Mouse (Mus musculus): ENCODE measurements at regions not wholly inside any gene's neighbourhood (a gene's known extent, or its start where the extent isn't known, plus 50 kb on each side); places are given as distances from the start of the nearest gene placed in this dataset.

DNA sequence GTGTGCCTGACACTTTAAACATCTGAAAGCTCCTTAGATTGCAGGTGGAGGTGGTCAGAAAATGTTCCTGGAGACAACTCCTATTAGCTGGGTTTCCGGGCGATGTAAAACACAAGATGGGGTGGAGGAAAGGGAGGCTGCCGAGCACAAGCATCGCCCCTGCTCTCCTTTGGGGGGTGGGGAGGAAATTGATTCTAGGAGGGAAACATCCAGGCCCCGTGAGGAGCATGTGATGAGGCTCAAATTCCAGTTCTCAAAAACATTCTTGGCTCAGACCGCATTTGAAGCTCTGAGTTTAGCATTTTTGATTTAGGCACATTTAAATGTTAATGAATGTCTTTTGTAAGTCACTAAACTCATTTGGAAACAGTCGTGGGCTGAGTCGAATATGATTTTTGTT is 105.5 kb downstream of the Rpl14 start:
- DNase-seq (ENCODE audit: low spot score in 2 of 2), result no peak

DNA sequence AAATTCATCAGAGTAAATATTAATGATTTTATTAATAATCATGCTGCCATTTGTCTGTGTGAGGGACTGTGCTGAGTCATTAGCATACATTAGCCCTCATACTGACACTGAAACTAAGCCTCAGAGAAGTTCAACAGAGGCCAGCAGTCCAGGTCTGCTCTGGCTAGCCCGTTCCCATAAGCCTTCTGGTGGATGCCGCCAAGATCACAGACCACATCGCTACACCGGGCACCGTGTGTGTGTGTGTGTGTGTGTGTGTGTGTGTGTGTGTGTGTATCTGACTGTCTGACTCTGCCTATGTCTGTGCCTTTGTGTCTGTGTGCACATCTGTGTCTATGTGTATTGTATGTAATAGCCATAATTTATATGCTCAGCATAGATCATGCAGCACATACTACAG is 106.0 kb downstream of the Rpl14 start:
- no peak for DNase-seq (ENCODE audit: low spot score in 2 of 2)

DNA sequence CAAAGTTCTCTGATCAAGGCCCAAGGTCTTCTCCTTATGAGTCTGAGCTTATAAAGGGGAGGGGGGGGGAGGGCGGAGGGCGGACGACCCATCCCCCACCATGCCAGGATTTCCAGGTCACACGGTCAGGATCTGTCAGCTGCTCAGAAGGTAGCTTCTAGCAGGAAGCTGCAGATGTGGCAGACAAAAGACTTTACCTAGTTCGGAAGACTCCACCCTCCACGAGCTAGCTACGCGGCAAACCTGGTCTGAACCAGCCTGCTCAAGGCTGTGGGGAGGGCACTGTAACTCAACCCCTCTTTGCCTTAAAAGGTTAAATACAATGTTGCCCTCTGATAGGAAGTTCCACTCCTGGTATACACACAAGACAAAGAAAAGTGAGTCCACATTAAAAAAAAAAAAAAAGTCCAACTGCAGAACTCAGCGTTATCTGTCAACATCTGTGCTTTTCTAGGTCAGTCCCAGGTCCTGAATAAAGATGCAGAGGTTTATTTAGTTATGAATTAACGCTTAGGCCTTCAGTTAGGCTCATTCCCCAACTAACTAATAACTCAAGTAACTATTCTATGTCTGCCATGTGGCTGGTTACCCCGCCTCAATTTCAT is 108.7 kb downstream of the Rpl14 start:
- no peak for DNase-seq (ENCODE audit: low spot score in 2 of 2)

- DNase-seq (ENCODE audit: low spot score in 2 of 2), result no peak
Observed at GRCm38 (mm10) chr9:120681404-120681803, 110.2 kb downstream of the Rpl14 start.

DNA sequence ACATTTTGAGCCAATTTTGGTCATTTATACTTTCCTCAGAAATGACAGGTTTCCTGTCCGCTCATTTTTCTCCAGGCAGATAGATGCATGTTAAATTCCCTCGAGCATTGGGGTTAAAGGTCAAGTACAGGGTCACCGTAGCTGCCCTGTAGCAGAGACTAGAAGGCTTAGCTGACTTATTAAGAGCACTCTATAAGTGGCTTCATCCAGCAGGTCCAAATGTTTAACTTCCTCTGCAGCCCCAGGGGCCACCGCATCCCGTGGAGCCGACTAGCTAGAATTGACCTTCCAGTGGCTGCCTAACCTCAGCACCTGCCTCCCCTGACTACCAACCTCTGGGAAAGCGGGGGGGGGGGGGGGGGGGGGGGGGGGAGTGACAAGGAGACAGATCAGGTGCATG is 114.7 kb downstream of the Rpl14 start:
- no peak for DNase-seq (ENCODE audit: low spot score in 2 of 2)

- DNase-seq (ENCODE audit: low spot score in 2 of 2), result no peak
Observed at GRCm38 (mm10) chr9:120689025-120689424, 117.8 kb downstream of the Rpl14 start.

GRCm38 (mm10) chr9:120690510-120690909 is 119.3 kb downstream of the Rpl14 start:
- DNase-seq (ENCODE audit: low spot score in 2 of 2), result no peak

GRCm38 (mm10) chr9:120690961-120691941 is 120.0 kb downstream of the Rpl14 start:
- peak; percentile 12 to 68 for DNase-seq (ENCODE audit: low spot score in 2 of 2)

GRCm38 (mm10) chr9:120691971-120692401 is 120.7 kb downstream of the Rpl14 start:
- no peak for DNase-seq (ENCODE audit: low spot score in 2 of 2)

- no peak for DNase-seq (ENCODE audit: low spot score in 2 of 2)
Observed at GRCm38 (mm10) chr9:120694457-120694856, 123.2 kb downstream of the Rpl14 start.

DNA sequence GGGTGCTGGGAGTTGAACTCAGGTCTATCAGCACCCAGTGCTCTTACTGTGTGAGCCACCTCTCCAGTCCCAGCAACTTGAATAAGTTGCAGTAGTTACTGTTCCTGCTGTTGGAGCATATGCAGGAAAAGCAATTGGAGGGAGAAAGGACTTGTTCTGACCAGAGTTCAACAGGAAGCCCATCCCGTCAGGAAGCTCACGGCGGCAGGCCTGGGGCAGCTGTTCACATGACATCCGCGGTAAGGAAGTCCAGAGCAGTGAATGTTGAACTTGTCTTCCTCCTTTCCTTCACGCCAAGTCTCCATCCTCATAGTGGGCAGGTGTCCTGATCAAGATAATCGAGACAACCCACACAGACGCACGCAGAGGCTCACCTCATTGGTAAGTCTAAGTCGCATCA is 124.7 kb downstream of the Rpl14 start:
- DNase-seq (ENCODE audit: low spot score in 2 of 2), result no peak

GRCm38 (mm10) chr9:120697749-120698148 is 126.5 kb downstream of the Rpl14 start:
- no peak for DNase-seq (ENCODE audit: low spot score in 2 of 2)

DNA sequence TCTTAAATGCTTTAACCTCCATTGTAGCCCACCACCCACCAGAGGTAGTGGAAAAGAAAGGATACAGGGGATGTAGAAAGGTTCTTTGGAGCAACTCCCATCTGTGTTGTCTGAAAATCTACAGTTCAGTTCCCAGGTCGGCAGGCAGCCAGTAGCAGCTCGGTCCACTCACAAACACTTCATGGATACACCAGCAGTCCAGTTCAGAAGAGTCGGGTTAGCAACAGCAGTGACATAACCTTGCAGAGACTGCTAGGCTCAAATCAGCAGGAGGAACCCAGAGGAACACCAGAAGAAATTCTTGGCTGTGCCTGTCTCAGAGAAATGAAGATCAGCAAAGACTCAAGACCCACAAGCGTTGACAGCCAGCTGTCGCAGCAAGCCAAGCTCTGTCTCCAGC is 128.5 kb downstream of the Rpl14 start:
- DNase-seq (ENCODE audit: low spot score in 2 of 2), result no peak

- DNase-seq (ENCODE audit: low spot score in 2 of 2), result no peak
Observed at GRCm38 (mm10) chr9:120702836-120703235, 131.6 kb downstream of the Rpl14 start.

- no peak for DNase-seq (ENCODE audit: low spot score in 2 of 2)
Observed at GRCm38 (mm10) chr9:120703291-120703930, 132.2 kb downstream of the Rpl14 start.

- no peak for DNase-seq (ENCODE audit: low spot score in 2 of 2)
Observed at GRCm38 (mm10) chr9:120706562-120707198, 135.4 kb downstream of the Rpl14 start.

- no peak for DNase-seq (ENCODE audit: low spot score in 2 of 2)
Observed at GRCm38 (mm10) chr9:120708507-120708906, 137.3 kb downstream of the Rpl14 start.

DNA sequence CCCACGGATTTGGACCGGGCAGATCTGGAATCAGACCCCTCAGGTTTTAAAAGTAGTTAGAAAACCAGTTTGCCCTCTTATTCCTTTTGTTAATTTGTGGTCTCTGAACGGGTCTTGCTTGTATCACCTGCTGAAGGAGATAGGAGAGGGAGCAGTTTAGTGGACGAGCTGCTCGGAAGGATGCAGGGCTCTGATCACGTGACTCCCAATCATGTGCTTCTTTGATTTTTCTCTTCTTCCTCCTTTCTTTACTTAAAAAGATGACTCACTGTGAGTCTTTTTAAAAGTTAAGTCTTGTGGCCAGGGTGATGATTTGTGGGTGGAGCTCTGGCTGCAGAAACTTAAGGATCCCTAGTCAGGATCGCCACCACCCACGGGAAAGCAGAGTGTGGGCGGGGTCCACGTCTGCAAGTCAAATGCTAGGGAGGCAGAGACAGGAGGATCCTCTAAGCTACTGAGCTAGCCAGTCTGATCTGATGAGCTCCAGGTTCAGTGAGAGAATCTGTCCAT is 138.0 kb downstream of the Rpl14 start:
- no peak for DNase-seq (ENCODE audit: low spot score in 2 of 2)

DNA sequence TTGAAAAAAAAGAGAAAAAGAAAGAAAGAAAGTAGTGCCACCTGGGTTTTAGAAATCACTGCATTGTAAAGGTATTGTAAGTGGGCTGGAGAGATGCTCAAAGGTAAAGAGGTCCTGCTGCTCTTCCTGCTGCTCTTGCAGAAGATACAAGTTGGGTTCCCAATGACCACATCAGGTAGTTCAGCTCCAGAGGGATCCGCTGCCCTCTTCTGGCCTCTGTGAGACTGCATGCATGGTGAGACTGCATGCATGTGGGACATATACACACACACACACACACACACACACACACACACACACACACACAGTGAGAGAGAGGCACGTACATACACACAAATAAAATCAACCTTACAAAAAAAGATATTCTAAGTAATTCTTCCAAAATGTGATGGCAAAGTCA is 141.7 kb downstream of the Rpl14 start:
- DNase-seq (ENCODE audit: low spot score in 2 of 2), result no peak

- DNase-seq (ENCODE audit: low spot score in 2 of 2), result no peak
Observed at GRCm38 (mm10) chr9:120715665-120716121, 144.4 kb downstream of the Rpl14 start.

- no peak for DNase-seq (ENCODE audit: low spot score in 2 of 2)
Observed at GRCm38 (mm10) chr9:120718812-120719211, 147.6 kb downstream of the Rpl14 start.

Measured in spleen, postnatal 10 days (tissue).